Mouse (Mus musculus) neural tube, embryonic 12.5 days (tissue): ENCODE measurements around the gene Npy. TPM values are rescaled to one million over a fixed set of nuclear protein-coding genes. Genes with fewer than 3 reads are reported as not detected.

Source experiments
- ATAC-seq: fragments of 200-750 bp; cut with Nextera tagmentation; 2 replicates; pipeline ENCODE4 v1.8.0; 2017; ENCODE audit warnings: low read depth, mild to moderate bottlenecking, moderate TSS enrichment, moderate library complexity; ENCODE audit not compliant: low FRiP score
- H3K27ac ChIP-seq: fragments of 300-500 bp; sonication (generic); 2 replicates; pipeline ENCODE4 v1.5.1; 2016
- H3K27me3 ChIP-seq: fragments of 300-500 bp; sonication (generic); replicated peaks from 2 replicates; pipeline ENCODE4 v1.6.1; 2016; ENCODE audit warnings: mild to moderate bottlenecking
- H3K36me3 ChIP-seq: fragments of 300-500 bp; sonication (generic); 2 replicates; pipeline ENCODE4 v1.6.1; 2016; ENCODE audit warnings: mild to moderate bottlenecking
- H3K4me1 ChIP-seq: fragments of 300-500 bp; sonication (generic); 2 replicates; pipeline ENCODE4 v1.6.1; 2016
- H3K4me2 ChIP-seq: fragments of 300-500 bp; sonication (generic); replicated peaks from 2 replicates; pipeline ENCODE4 v1.6.1; 2016; ENCODE audit warnings: mild to moderate bottlenecking
- H3K4me3 ChIP-seq: fragments of 300-500 bp; sonication (generic); 2 replicates; pipeline ENCODE4 v1.5.1; 2016
- H3K9ac ChIP-seq: fragments of 300-500 bp; sonication (generic); 2 replicates; pipeline ENCODE4 v1.6.1; 2016; ENCODE audit warnings: mild to moderate bottlenecking
- H3K9me3 ChIP-seq: fragments of 300-500 bp; sonication (generic); 2 replicates; pipeline ENCODE4 v1.6.1; 2016; ENCODE audit warnings: mild to moderate bottlenecking
- WGBS: fragments of 180-500 bp; shearing (Covaris S2); methylation state at CpG from one replicate; pipeline ENCODE4 v1.1.7; 2016; 5-methylcytosine and 5-hydroxymethylcytosine counted together
- polyA plus RNA-seq: library from polyadenylated mRNA; unstranded; fragments of >200 nt; fragmentation: Nextera tagmentation; extraction: Ambion mirVana; gene quantifications from 2 replicates; pipeline ENCODE4 v1.2.1, GENCODE M21; 2016

Npy gene
- polyA plus RNA-seq, 1 experiment from 2014 or later, result 211 TPM

GRCm38 (mm10) chr6:49817625-49818024 lies 4.9 kb upstream of the Npy start:
- Histone ChIP-seq H3K27me3 (peaks cover 21% of the 10 kb centered on the region), H3K36me3 (no peaks in the 10 kb centered on the region), H3K9ac (no peak overlapping the region), H3K4me2 (no peak overlapping the region), H3K4me1 (peaks cover 9% of the 10 kb centered on the region), H3K9me3 (no peaks in the 10 kb centered on the region), H3K4me3 (no peak overlapping the region), H3K27ac (no peak overlapping the region)
- WGBS, result 76% methylated on average over 6 of the region's 6 CpGs
- no peak for ATAC-seq

- H3K4me3 ChIP-seq, result peak overlapping the region; percentile 44
- H3K27ac ChIP-seq, result no peak overlapping the region
- 2% methylated on average over 10 of the region's 10 CpGs for WGBS
- peaks cover 39% of the 10 kb centered on the region for H3K27me3 ChIP-seq
- ATAC-seq, result no peak
- H3K36me3 ChIP-seq, result no peaks in the 10 kb centered on the region
- H3K4me1 ChIP-seq, result peaks cover 12% of the 10 kb centered on the region
- no peaks in the 10 kb centered on the region for H3K9me3 ChIP-seq
- peak overlapping the region; percentile 91 for H3K4me2 ChIP-seq
- peak overlapping the region; percentile 58 for H3K9ac ChIP-seq
These were observed 341 bp downstream of the Npy start for GRCm38 (mm10) chr6:49822871-49823230.

- peaks cover 39% of the 10 kb centered on the region for H3K27me3 ChIP-seq
These were observed 861 bp downstream of the Npy start for GRCm38 (mm10) chr6:49823371-49823770.

GRCm38 (mm10) chr6:49823821-49824220 lies 1.3 kb downstream of the Npy start:
- peak overlapping the region; percentile 44 for H3K4me3 ChIP-seq
- H3K36me3 ChIP-seq, result no peaks in the 10 kb centered on the region
- peak overlapping the region; percentile 91 for H3K4me2 ChIP-seq
- no peak overlapping the region for H3K9ac ChIP-seq
- H3K27ac ChIP-seq, result no peak overlapping the region
- WGBS, result 16% methylated on average over 2 of the region's 2 CpGs
- H3K9me3 ChIP-seq, result no peaks in the 10 kb centered on the region
- ATAC-seq, result no peak
- peaks cover 12% of the 10 kb centered on the region for H3K4me1 ChIP-seq
- H3K27me3 ChIP-seq, result peaks cover 39% of the 10 kb centered on the region

More at GRCm38 (mm10) chr6:49823371-49823770, 861 bp downstream of the Npy start:
- Histone ChIP-seq H3K9ac (no peak overlapping the region), H3K4me1 (peaks cover 12% of the 10 kb centered on the region), H3K36me3 (no peaks in the 10 kb centered on the region), H3K4me2 (peak overlapping the region; percentile 91), H3K4me3 (peak overlapping the region; percentile 44), H3K9me3 (no peaks in the 10 kb centered on the region), H3K27ac (no peak overlapping the region)
- WGBS, result 5% methylated on average over 15 of the region's 15 CpGs
- no peak for ATAC-seq

GRCm38 (mm10) chr6:49831579-49831978 lies 9.1 kb downstream of the Npy start:
- Histone ChIP-seq H3K27me3 (no peaks in the 10 kb centered on the region; the same call in 1 of the 2 replicates), H3K27ac (no peak overlapping the region), H3K9me3 (no peaks in the 10 kb centered on the region), H3K9ac (no peak overlapping the region), H3K4me2 (no peak overlapping the region), H3K4me1 (no peaks in the 10 kb centered on the region), H3K4me3 (no peak overlapping the region), H3K36me3 (no peaks in the 10 kb centered on the region)
- 87% methylated on average over 2 of the region's 2 CpGs for WGBS
- ATAC-seq, result no peak

GRCm38 (mm10) chr6:49856830-49857229 lies 34.3 kb downstream of the Npy start:
- Histone ChIP-seq H3K36me3 (no peaks in the 10 kb centered on the region), H3K4me1 (no peaks in the 10 kb centered on the region), H3K9me3 (no peaks in the 10 kb centered on the region), H3K9ac (no peak overlapping the region), H3K4me3 (no peak overlapping the region), H3K27ac (no peak overlapping the region), H3K27me3 (no peaks in the 10 kb centered on the region), H3K4me2 (no peak overlapping the region)
- WGBS, result 74% methylated on average over 2 of the region's 2 CpGs
- no peak for ATAC-seq

- whole genome bisulfite sequencing, result 86% methylated on average over 6 of the region's 6 CpGs
- H3K9me3 ChIP-seq, result no peaks in the 10 kb centered on the region
- H3K4me3 ChIP-seq, result no peak overlapping the region
- H3K27me3 ChIP-seq, result no peaks in the 10 kb centered on the region
- no peak overlapping the region for H3K27ac ChIP-seq
- H3K4me2 ChIP-seq, result no peak overlapping the region
- no peak for ATAC-seq
- no peaks in the 10 kb centered on the region for H3K4me1 ChIP-seq
- no peak overlapping the region for H3K9ac ChIP-seq
- H3K36me3 ChIP-seq, result no peaks in the 10 kb centered on the region
These were observed 45.1 kb downstream of the Npy start for GRCm38 (mm10) chr6:49867571-49867970.

GRCm38 (mm10) chr6:49871071-49871470 lies 48.6 kb downstream of the Npy start:
- Histone ChIP-seq H3K27me3 (no peaks in the 10 kb centered on the region), H3K4me3 (no peak overlapping the region), H3K27ac (no peak overlapping the region), H3K4me2 (no peak overlapping the region), H3K9ac (no peak overlapping the region), H3K4me1 (peaks cover 7% of the 10 kb centered on the region; the same call in 1 of the 2 replicates), H3K9me3 (no peaks in the 10 kb centered on the region), H3K36me3 (no peaks in the 10 kb centered on the region)
- WGBS, result 89% methylated on average over 6 of the region's 6 CpGs
- ATAC-seq, result no peak

- Histone ChIP-seq H3K27ac (no peak overlapping the region), H3K9me3 (no peaks in the 10 kb centered on the region), H3K36me3 (no peaks in the 10 kb centered on the region), H3K9ac (no peak overlapping the region), H3K4me3 (no peak overlapping the region), H3K27me3 (no peaks in the 10 kb centered on the region), H3K4me2 (no peak overlapping the region), H3K4me1 (peaks cover 7% of the 10 kb centered on the region; the same call in 1 of the 2 replicates)
- ATAC-seq, result no peak
- WGBS, result 56% methylated on average over 1 of the region's 1 CpGs
These were observed 51.0 kb downstream of the Npy start for GRCm38 (mm10) chr6:49873556-49873955.

GRCm38 (mm10) chr6:49875160-49875559 lies 52.6 kb downstream of the Npy start:
- Histone ChIP-seq H3K9ac (no peak overlapping the region), H3K9me3 (no peaks in the 10 kb centered on the region), H3K4me3 (no peak overlapping the region), H3K36me3 (no peaks in the 10 kb centered on the region), H3K27ac (no peak overlapping the region), H3K4me2 (no peak overlapping the region), H3K4me1 (peaks cover 7% of the 10 kb centered on the region; the same call in 1 of the 2 replicates), H3K27me3 (no peaks in the 10 kb centered on the region)
- ATAC-seq, result no peak
- 16% methylated on average over 2 of the region's 2 CpGs for WGBS

- 71% methylated on average over 6 of the region's 6 CpGs for WGBS
These were observed 53.3 kb downstream of the Npy start for GRCm38 (mm10) chr6:49875791-49876190.

More at GRCm38 (mm10) chr6:49875791-49876190, 53.3 kb downstream of the Npy start:
- H3K4me1 ChIP-seq, result peaks cover 7% of the 10 kb centered on the region; the same call in 1 of the 2 replicates
- no peaks in the 10 kb centered on the region for H3K27me3 ChIP-seq
- H3K9ac ChIP-seq, result no peak overlapping the region
- ATAC-seq, result no peak
- H3K27ac ChIP-seq, result no peak overlapping the region
- H3K4me2 ChIP-seq, result no peak overlapping the region
- H3K4me3 ChIP-seq, result no peak overlapping the region
- no peaks in the 10 kb centered on the region for H3K9me3 ChIP-seq
- no peaks in the 10 kb centered on the region for H3K36me3 ChIP-seq
